Mouse (Mus musculus) MEL (cell line): Measurements from ENCODE around the gene Zfp991.
"Not testable (repeated sequence)": the region's sequence is repeated elsewhere in the genome, so short reads cannot be mapped to it uniquely, and the experiment has no call there.

Experiments used
- BHLHE40 ChIP-seq: IDR thresholded peaks from 2 replicates; pipeline ENCODE4 v1.6.1; 2012; ENCODE audit warnings: low read depth, mild to moderate bottlenecking, inconsistent platforms, low read length, improper control_type of control experiment, borderline replicate concordance
- CTCF ChIP-seq, 3 experiments: IDR thresholded peaks in 2 of 3; conservative IDR thresholded peaks in 1 of 3; 2 replicates each; pipeline ENCODE4 v1.5.1; 2011 to 2012; ENCODE audit warnings: low read length in 3 of 3, low read depth in 2 of 3, mild to moderate bottlenecking in 2 of 3, improper control_type of control experiment in 1 of 3, inconsistent platforms in 1 of 3, mixed read lengths in 1 of 3, moderate library complexity in 1 of 3; ENCODE audit not compliant: control insufficient read depth in 1 of 3, insufficient read depth in 1 of 3, poor library complexity in 1 of 3, severe bottlenecking in 1 of 3
- ELF1 ChIP-seq: IDR thresholded peaks from 2 replicates; pipeline ENCODE4 v1.6.1; 2014; ENCODE audit warnings: low read depth, mild to moderate bottlenecking, inconsistent platforms, low read length, improper control_type of control experiment, moderate library complexity
- ETS1 ChIP-seq: IDR thresholded peaks from 2 replicates; pipeline ENCODE4 v1.6.1; 2012; ENCODE audit warnings: low read depth, mild to moderate bottlenecking, inconsistent platforms, low read length, improper control_type of control experiment, moderate library complexity
- GABPA ChIP-seq: IDR thresholded peaks from 2 replicates; pipeline ENCODE4 v1.6.1; 2012; ENCODE audit warnings: low read depth, mild to moderate bottlenecking, inconsistent platforms, low read length, improper control_type of control experiment, moderate library complexity
- POLR2A ChIP-seq, 2 experiments: IDR thresholded peaks; 2 replicates each; pipeline ENCODE4 v1.6.1; 2011 to 2012; ENCODE audit warnings: low read length in 2 of 2, mild to moderate bottlenecking in 2 of 2, control low read depth in 1 of 2, improper control_type of control experiment in 1 of 2, low read depth in 1 of 2, moderate library complexity in 1 of 2; ENCODE audit not compliant: control insufficient read depth in 1 of 2, insufficient read depth in 1 of 2, poor library complexity in 1 of 2
- RCOR1 ChIP-seq: IDR thresholded peaks from 2 replicates; pipeline ENCODE4 v1.6.1; 2012; ENCODE audit warnings: low read depth, mild to moderate bottlenecking, inconsistent platforms, low read length, improper control_type of control experiment
- USF2 ChIP-seq, 2 experiments: IDR thresholded peaks; 2 replicates each; pipeline ENCODE4 v1.6.1; 2011 to 2012; ENCODE audit warnings: improper control_type of control experiment in 2 of 2, low read length in 2 of 2, borderline replicate concordance in 1 of 2, inconsistent platforms in 1 of 2, low read depth in 1 of 2, mild to moderate bottlenecking in 1 of 2; ENCODE audit not compliant: insufficient read depth in 1 of 2

DNA sequence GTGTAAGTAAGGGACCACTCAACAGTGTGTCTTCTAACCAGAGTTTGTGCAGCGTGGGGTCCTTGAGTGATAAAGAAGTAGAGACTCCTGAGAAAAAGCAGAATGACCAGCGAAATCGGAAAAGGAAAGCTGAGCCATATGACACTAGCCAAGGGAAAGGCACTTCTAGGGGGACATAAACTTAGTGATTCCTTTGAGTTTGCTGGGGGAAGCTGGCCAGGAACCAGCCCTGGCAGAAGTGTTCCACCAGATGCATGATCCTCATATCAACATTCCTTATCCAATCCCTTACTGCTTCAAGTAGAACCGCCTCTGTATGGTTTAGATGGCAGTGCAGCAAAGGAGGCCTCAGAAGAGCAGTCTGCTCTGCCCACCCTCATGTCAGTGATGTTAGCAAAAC is 6.5 kb upstream of the Zfp991 start:
- not testable (repeated sequence) for TF ChIP-seq POLR2A (IDR thresholded peaks at IDR 0.05; ENCODE audit: control insufficient read depth in 1 of 2, insufficient read depth in 1 of 2, low read depth in 1 of 2, low read length in 2 of 2, poor library complexity in 1 of 2); USF2 (IDR thresholded peaks at IDR 0.05; ENCODE audit: borderline replicate concordance in 1 of 2, insufficient read depth in 1 of 2, low read depth in 1 of 2, low read length in 2 of 2); CTCF (IDR thresholded peaks at IDR 0.05 in 2 of 3, conservative IDR thresholded peaks at IDR 0.05 in 1 of 3; ENCODE audit: control insufficient read depth in 1 of 3, insufficient read depth in 1 of 3, low read depth in 2 of 3, low read length in 3 of 3, poor library complexity in 1 of 3, severe bottlenecking in 1 of 3); ETS1; GABPA; ELF1; RCOR1; BHLHE40
